Mouse (Mus musculus) CH12.LX (cell line): ENCODE data around the gene Gm609. TPM values are rescaled to one million over a fixed set of nuclear protein-coding genes. Genes with fewer than 3 reads are reported as not detected.
"Not testable (repeated sequence)": the region's sequence is repeated elsewhere in the genome, so short reads cannot be mapped to it uniquely, and the experiment has no call there.

Experiments used
- DNase-seq: peaks from one replicate; pipeline ENCODE4 v3.0.0-alpha.2; 2013; ENCODE audit errors: extremely low read depth
- H3K27ac ChIP-seq: 2 replicates; pipeline ENCODE4 v1.5.1; 2012; ENCODE audit warnings: low read depth, mild to moderate bottlenecking, control low read depth, moderate library complexity; ENCODE audit not compliant: insufficient read depth
- H3K27me3 ChIP-seq: replicated peaks from 2 replicates; pipeline ENCODE3; 2012; ENCODE audit warnings: inconsistent platforms
- H3K36me3 ChIP-seq, 2 experiments: replicated peaks in 1 of 2; 2 replicates each; pipeline versions ENCODE3 to v1.6.1; 2012; ENCODE audit warnings: inconsistent platforms in 1 of 2, low read length in 1 of 2, mild to moderate bottlenecking in 1 of 2, mixed read lengths in 1 of 2, moderate library complexity in 1 of 2; ENCODE audit not compliant: control insufficient read depth in 1 of 2, insufficient read depth in 1 of 2
- H3K4me1 ChIP-seq, 2 experiments: 2 replicates each; pipeline ENCODE4 v1.6.1; 2012; ENCODE audit warnings: inconsistent platforms in 1 of 2, moderate library complexity in 1 of 2; ENCODE audit not compliant: insufficient read depth in 2 of 2, control insufficient read depth in 1 of 2
- H3K4me2 ChIP-seq: 2 replicates; pipeline ENCODE4 v1.6.1; 2012; ENCODE audit warnings: low read depth, mild to moderate bottlenecking, control low read depth; ENCODE audit not compliant: poor library complexity, insufficient read depth, severe bottlenecking
- H3K4me3 ChIP-seq, 3 experiments: fragments of 150-350 bp in 1 of 3; sonication (generic) in 1 of 3; replicated peaks in 1 of 3; 2 replicates each; pipeline versions ENCODE3 to v1.5.1; 2011 to 2012; ENCODE audit warnings: low read depth in 2 of 3, low read length in 2 of 3, mild to moderate bottlenecking in 2 of 3, moderate library complexity in 2 of 3, control low read depth in 1 of 3, improper control_type of control experiment in 1 of 3, inconsistent platforms in 1 of 3, mixed read lengths in 1 of 3; ENCODE audit not compliant: poor library complexity in 1 of 3
- H3K79me2 ChIP-seq: replicated peaks from 2 replicates; pipeline ENCODE4 v1.6.1; 2012; ENCODE audit warnings: mild to moderate bottlenecking, moderate library complexity; ENCODE audit not compliant: control insufficient read depth, poor library complexity, insufficient read depth, severe bottlenecking; ENCODE audit errors: extremely low read depth
- H3K9ac ChIP-seq: 2 replicates; pipeline ENCODE4 v1.6.1; 2012; ENCODE audit warnings: low read depth, mild to moderate bottlenecking, control low read depth, moderate library complexity; ENCODE audit not compliant: insufficient read depth
- H3K9me3 ChIP-seq: replicated peaks from 2 replicates; pipeline ENCODE3; 2012; ENCODE audit warnings: low read length, inconsistent platforms, mixed read lengths
- BHLHE40 ChIP-seq: IDR thresholded peaks from 2 replicates; pipeline ENCODE4 v1.6.1; 2011; ENCODE audit warnings: mild to moderate bottlenecking, low read depth, low read length, improper control_type of control experiment
- CTCF ChIP-seq, 2 experiments: IDR thresholded peaks in 1 of 2; conservative IDR thresholded peaks in 1 of 2; 2 replicates each; pipeline ENCODE4 v1.5.1; 2011 to 2012; ENCODE audit warnings: low read depth in 2 of 2, low read length in 2 of 2, improper control_type of control experiment in 1 of 2, inconsistent platforms in 1 of 2, mild to moderate bottlenecking in 1 of 2, moderate library complexity in 1 of 2
- ELF1 ChIP-seq: IDR thresholded peaks from 2 replicates; pipeline ENCODE4 v1.6.1; 2014; ENCODE audit warnings: low read depth, mild to moderate bottlenecking, inconsistent platforms, low read length, improper control_type of control experiment
- ETS1 ChIP-seq: conservative IDR thresholded peaks from 2 replicates; pipeline ENCODE4 v1.6.1; 2012; ENCODE audit warnings: low read depth, mild to moderate bottlenecking, inconsistent platforms, low read length, improper control_type of control experiment, moderate library complexity
- MAZ ChIP-seq: IDR thresholded peaks from 2 replicates; pipeline ENCODE4 v1.6.1; 2012; ENCODE audit warnings: low read depth, mild to moderate bottlenecking, inconsistent platforms, low read length, improper control_type of control experiment, moderate library complexity
- MEF2A ChIP-seq: IDR thresholded peaks from 2 replicates; pipeline ENCODE4 v1.6.1; 2014; ENCODE audit warnings: low read depth, mild to moderate bottlenecking, inconsistent platforms, low read length, improper control_type of control experiment, borderline replicate concordance
- MXI1 ChIP-seq: IDR thresholded peaks from 2 replicates; pipeline ENCODE4 v1.6.1; 2011; ENCODE audit warnings: mild to moderate bottlenecking, low read depth, low read length, improper control_type of control experiment
- MYC ChIP-seq: IDR thresholded peaks from 2 replicates; pipeline ENCODE4 v1.6.1; 2011; ENCODE audit warnings: low read depth, mild to moderate bottlenecking, improper control_type of control experiment, low read length
- NELFE ChIP-seq: IDR thresholded peaks from 2 replicates; pipeline ENCODE4 v1.6.1; 2011; ENCODE audit warnings: low read depth, low read length, improper control_type of control experiment
- PAX5 ChIP-seq: IDR thresholded peaks from 2 replicates; pipeline ENCODE4 v1.6.1; 2012; ENCODE audit warnings: low read length, inconsistent platforms, mixed read lengths
- POLR2A ChIP-seq: IDR thresholded peaks from 2 replicates; pipeline ENCODE4 v1.6.1; 2011; ENCODE audit warnings: low read depth, mild to moderate bottlenecking, improper control_type of control experiment, low read length
- RAD21 ChIP-seq: IDR thresholded peaks from 2 replicates; pipeline ENCODE4 v1.6.1; 2011; ENCODE audit warnings: low read depth, mild to moderate bottlenecking, low read length, improper control_type of control experiment, moderate library complexity
- SIN3A ChIP-seq: IDR thresholded peaks from 2 replicates; pipeline ENCODE4 v1.6.1; 2012; ENCODE audit warnings: low read length, improper control_type of control experiment, inconsistent platforms
- SMC3 ChIP-seq: IDR thresholded peaks from 2 replicates; pipeline ENCODE4 v1.6.1; 2011; ENCODE audit warnings: low read depth, low read length, improper control_type of control experiment
- TBP ChIP-seq: conservative IDR thresholded peaks from 2 replicates; pipeline ENCODE4 v1.6.1; 2011; ENCODE audit warnings: low read depth, low read length, improper control_type of control experiment
- ZC3H11A ChIP-seq: IDR thresholded peaks from 2 replicates; pipeline ENCODE4 v1.6.1; 2012; ENCODE audit warnings: low read depth, mild to moderate bottlenecking, inconsistent platforms, low read length, improper control_type of control experiment
- ZNF384 ChIP-seq: IDR thresholded peaks from 2 replicates; pipeline ENCODE4 v1.6.1; 2012; ENCODE audit warnings: low read depth, low read length, improper control_type of control experiment, inconsistent platforms
- dilution Hi-C: fragments of 300-500 bp; cut with MboI; formaldehyde crosslinking; loops from 2 replicates; pipeline ENCODE4 v1.14.3; 2020; ENCODE audit warnings: low sequenced_read_pairs; ENCODE audit not compliant: extremely low pct_unique_long_range_greater_than_20kb, extremely low pct_ligation_motif_present
- in situ Hi-C: fragments of 300-500 bp; cut with MboI; formaldehyde crosslinking; loops from 3 replicates; pipeline ENCODE4 v1.14.3; 2019; ENCODE audit warnings: low sequenced_read_pairs, low pct_ligation_motif_present, low pct_unique_long_range_greater_than_20kb, mixed read lengths
- polyA plus RNA-seq: library from polyadenylated mRNA; unstranded; fragments of >175 nt; gene quantifications from 2 replicates; pipeline ENCODE4 v1.2.1, GENCODE M21; 2012; ENCODE audit warnings: low read depth; ENCODE audit not compliant: insufficient read length
- total RNA-seq, 2 experiments: library from RNA; depleted of rRNA; stranded (reverse); fragments of 300-350 nt in 1 of 2; fragments of >200 nt in 1 of 2; gene quantifications; 2 replicates each; pipeline ENCODE4 v1.2.3; 2012 to 2014

The Gm609 gene
- total and polyA plus RNA-seq, 3 experiments = 0.04 TPM; not detected in 2

- TF ChIP-seq SMC3 (peak; percentile 88), ZNF384 (no peak), ZC3H11A (peak; percentile 80), RAD21 (peak; percentile 79), ELF1 (no peak), ETS1 (no peak), SIN3A (no peak), BHLHE40 (no peak)
Measured at GRCm38 (mm10) chr16:45413497-45413896, 79.3 kb downstream of the Gm609 start (continued).

DNA sequence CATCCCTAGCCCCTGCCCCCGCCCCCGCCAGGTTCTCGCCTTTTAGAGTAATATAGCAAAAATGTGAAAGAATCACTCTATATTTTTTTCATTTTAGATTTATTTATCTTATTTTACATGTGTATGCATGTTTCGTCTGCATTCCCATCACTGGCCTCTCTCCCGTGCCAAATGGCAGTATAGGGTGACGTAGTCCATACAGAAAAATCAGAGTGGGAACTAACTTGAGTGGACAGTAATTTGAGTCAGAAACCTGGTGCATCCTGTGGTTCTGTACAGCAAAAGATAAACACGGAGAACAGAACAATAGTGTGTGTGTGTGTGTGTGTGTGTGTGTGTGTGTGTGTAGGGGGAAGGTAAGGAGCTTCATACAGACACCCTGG is 83.7 kb downstream of the Gm609 start:
- Histone ChIP-seq H3K4me2 (peak overlapping the region; percentile 24), H3K79me2 (peaks cover 14% of the 10 kb centered on the region), H3K4me1 (peaks cover 3 to 27% of the 10 kb centered on the region in 2 experiments; a peak in 2 of 4 replicates), H3K4me3 (peak overlapping the region; percentile 71 to 93 (median 89))
- H3K9me3 ChIP-seq, H3K36me3 ChIP-seq, DNase-seq, H3K27ac ChIP-seq, H3K9ac ChIP-seq, dilution Hi-C loops, H3K27me3 ChIP-seq: not testable (repeated sequence)
- 0 out of 2 replicates have a peak, but pooled peaks have one; percentile 5 for TF ChIP-seq ELF1
- in situ Hi-C loops = loop anchor here (10.0 kb wide), 1 partner anchor 74 kb away; no protein-coding TSS in a partner anchor

- H3K4me3 ChIP-seq = peak within 1 kb of the TSS; percentile 71 to 93 (median 89)
- H3K4me2 ChIP-seq = peak within 1 kb of the TSS; percentile 24
- H3K27me3 ChIP-seq = no peaks in the 10 kb centered on the region
- H3K9me3 ChIP-seq = no peaks in the 10 kb centered on the region
- DNase-seq = peak; percentile 72
- peaks cover 14% of the 10 kb centered on the region for H3K79me2 ChIP-seq
- peak within 1 kb of the TSS; percentile 10; the same call in 1 of the 2 replicates for H3K27ac ChIP-seq
- H3K9ac ChIP-seq = peak within 1 kb of the TSS; percentile 80
- peak; percentile 77 for TF ChIP-seq POLR2A
- peak; percentile 82; the same call in 1 of the 2 replicates for TF ChIP-seq MAZ
- TF ChIP-seq SIN3A = 0 out of 2 replicates have a peak, but pooled peaks have one; percentile 43
- peak; percentile 68 for TF ChIP-seq NELFE
- TF ChIP-seq MYC = no peak
- peak; percentile 28 for TF ChIP-seq RAD21
- 0 out of 2 replicates have a peak, but pooled peaks have one; percentile 38 for TF ChIP-seq TBP
- TF ChIP-seq MXI1 = peak; percentile 55; the same call in 1 of the 2 replicates
- no peak for TF ChIP-seq PAX5
- 0 out of 2 replicates have a peak, but pooled peaks have one; percentile 17 for TF ChIP-seq MEF2A
- TF ChIP-seq CTCF (conservative IDR thresholded peaks at IDR 0.05 in 1 of 2, IDR thresholded peaks at IDR 0.05 in 1 of 2; ENCODE audit: low read depth in 2 of 2, low read length in 2 of 2) = peak in 1 of 2 experiments; percentile 56; a peak in 2 of 4 replicates
- H3K4me1 ChIP-seq = peaks cover 3 to 27% of the 10 kb centered on the region in 2 experiments; a peak in 2 of 4 replicates
- dilution Hi-C loops (no loop called here), in situ Hi-C loops (loop anchor here (10.0 kb wide), 1 partner anchor 74 kb away; no protein-coding TSS in a partner anchor)
- H3K36me3 ChIP-seq = no peaks in the 10 kb centered on the region
Measured at GRCm38 (mm10) chr16:45408425-45409063, 84.2 kb downstream of the Gm609 start, which contains the start of gene Cd200. TSS of gene Cd200 (minus strand) at chr16:45409053.
